Mouse (Mus musculus) limb, embryonic 10.5 days (tissue): ENCODE measurements around the gene Gm10491. TPM values are rescaled to one million over a fixed set of nuclear protein-coding genes. Genes with fewer than 3 reads are reported as not detected.
"Not testable (repeated sequence)": the region's sequence is repeated elsewhere in the genome, so short reads cannot be mapped to it uniquely, and the experiment has no call there.

Experiments
- DNase-seq: peaks from one replicate; pipeline ENCODE4 v3.0.0-alpha.2; 2017; ENCODE audit warnings: low spot score
- H3K27ac ChIP-seq: fragments of 300-500 bp; sonication (generic); 2 replicates; pipeline ENCODE4 v1.5.1; 2016; ENCODE audit warnings: mild to moderate bottlenecking
- H3K27me3 ChIP-seq: fragments of 300-500 bp; sonication (generic); 2 replicates; pipeline ENCODE4 v1.6.1; 2016; ENCODE audit warnings: low read depth, mild to moderate bottlenecking; ENCODE audit not compliant: poor library complexity, severe bottlenecking
- H3K36me3 ChIP-seq: fragments of 300-500 bp; sonication (generic); 2 replicates; pipeline ENCODE4 v1.6.1; 2016; ENCODE audit warnings: mild to moderate bottlenecking, moderate library complexity
- H3K4me1 ChIP-seq: fragments of 300-500 bp; sonication (generic); 2 replicates; pipeline ENCODE4 v1.6.1; 2016
- H3K4me3 ChIP-seq: fragments of 300-500 bp; sonication (generic); 2 replicates; pipeline ENCODE4 v1.5.1; 2016; ENCODE audit warnings: mild to moderate bottlenecking, moderate library complexity
- H3K9me3 ChIP-seq: fragments of 300-500 bp; sonication (generic); replicated peaks from 2 replicates; pipeline ENCODE4 v1.6.1; 2016; ENCODE audit warnings: mild to moderate bottlenecking
- whole genome bisulfite sequencing: fragments of 180-500 bp; shearing (Covaris S2); methylation state at CpG from one replicate; pipeline ENCODE4 v1.1.7; 2016; 5-methylcytosine and 5-hydroxymethylcytosine counted together
- polyA plus RNA-seq: library from polyadenylated mRNA; unstranded; fragments of >200 nt; fragmentation: Nextera tagmentation; extraction: Ambion mirVana; gene quantifications from 2 replicates; pipeline ENCODE4 v1.2.1, GENCODE M21; 2016

Gm10491 gene
- polyA plus RNA-seq, 1 experiment from 2014 or later: not detected

DNA sequence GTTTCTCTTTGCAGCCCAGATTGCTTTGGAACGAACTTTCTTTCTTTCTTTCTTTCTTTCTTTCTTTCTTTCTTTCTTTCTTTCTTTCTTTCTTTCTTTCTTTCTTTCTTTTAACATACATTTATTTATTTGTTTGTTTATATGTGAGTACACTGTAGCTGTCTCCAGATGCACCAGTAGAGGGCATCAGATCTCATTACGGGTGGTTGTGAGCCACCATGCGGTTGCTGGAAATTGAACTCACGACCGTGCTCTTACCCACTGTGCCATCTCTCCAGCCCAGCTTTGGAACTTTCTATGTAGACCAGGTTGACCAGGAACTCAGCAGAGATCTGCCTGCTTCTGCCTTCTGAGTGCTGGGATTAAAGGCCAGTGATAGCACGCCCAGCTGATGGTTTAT lies 10.3 kb upstream of the Gm10491 start:
- DNase-seq: not testable (repeated sequence)

DNA sequence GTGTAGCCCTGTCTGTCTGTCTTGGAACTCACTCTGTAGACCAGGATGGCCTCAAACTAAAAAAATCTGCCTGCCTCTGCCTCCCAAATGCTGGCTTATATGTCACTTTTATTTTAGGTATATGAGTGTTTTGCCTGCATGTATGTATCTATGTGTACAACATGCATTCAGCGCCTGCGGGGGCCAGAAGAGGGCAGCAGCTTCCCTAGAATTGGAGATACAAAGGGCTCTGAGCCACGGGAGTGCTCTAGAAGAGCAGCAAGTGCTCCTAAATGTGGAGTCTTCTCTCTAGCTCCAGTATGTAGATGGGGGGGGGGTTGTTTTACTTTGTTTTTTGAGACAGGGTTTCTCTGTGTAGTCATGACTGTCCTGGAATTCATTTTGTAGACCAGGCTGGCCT lies 8.0 kb upstream of the Gm10491 start:
- H3K36me3 ChIP-seq, H3K4me1 ChIP-seq, DNase-seq, H3K27ac ChIP-seq, H3K4me3 ChIP-seq, H3K9me3 ChIP-seq: not testable (repeated sequence)
- H3K27me3 ChIP-seq: peaks cover 27% of the 10 kb centered on the region
- 18% methylated on average over 3 of the region's 3 CpGs for WGBS

More for the DNA sequence above, 10.3 kb upstream of the Gm10491 start:
- peaks cover 12% of the 10 kb centered on the region for H3K4me1 ChIP-seq
- H3K27me3 ChIP-seq: peaks cover 50% of the 10 kb centered on the region
- not testable (repeated sequence) for H3K9me3 ChIP-seq, H3K4me3 ChIP-seq, H3K27ac ChIP-seq, H3K36me3 ChIP-seq
- WGBS: 73% methylated on average over 6 of the region's 6 CpGs

DNA sequence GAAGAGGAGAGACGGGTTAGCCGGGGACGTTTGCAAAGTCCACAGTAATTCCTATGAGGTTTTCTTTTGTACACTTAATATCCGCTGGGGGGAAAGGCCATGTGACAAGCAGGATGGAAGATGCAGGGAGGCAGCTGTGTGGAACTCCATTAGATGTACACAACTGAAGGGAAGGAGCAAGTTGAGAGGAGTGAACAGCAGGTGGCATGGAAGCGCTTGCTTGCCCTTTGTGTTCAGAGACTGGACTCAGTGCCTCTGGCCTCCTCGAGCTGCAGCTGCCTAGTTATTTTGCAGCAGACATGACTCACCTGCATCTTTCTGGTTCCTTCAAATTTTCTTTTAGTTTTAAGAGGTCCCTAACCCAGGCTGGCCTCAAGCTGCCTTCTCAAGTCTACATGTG lies 2.8 kb upstream of the Gm10491 start:
- H3K36me3 ChIP-seq: peaks cover 19% of the 10 kb centered on the region
- no peak overlapping the region for H3K4me3 ChIP-seq
- H3K4me1 ChIP-seq: no peaks in the 10 kb centered on the region
- WGBS: 70% methylated on average over 6 of the region's 6 CpGs
- H3K9me3 ChIP-seq: no peaks in the 10 kb centered on the region
- no peak overlapping the region for H3K27ac ChIP-seq
- no peaks in the 10 kb centered on the region for H3K27me3 ChIP-seq
- no peak for DNase-seq

DNA sequence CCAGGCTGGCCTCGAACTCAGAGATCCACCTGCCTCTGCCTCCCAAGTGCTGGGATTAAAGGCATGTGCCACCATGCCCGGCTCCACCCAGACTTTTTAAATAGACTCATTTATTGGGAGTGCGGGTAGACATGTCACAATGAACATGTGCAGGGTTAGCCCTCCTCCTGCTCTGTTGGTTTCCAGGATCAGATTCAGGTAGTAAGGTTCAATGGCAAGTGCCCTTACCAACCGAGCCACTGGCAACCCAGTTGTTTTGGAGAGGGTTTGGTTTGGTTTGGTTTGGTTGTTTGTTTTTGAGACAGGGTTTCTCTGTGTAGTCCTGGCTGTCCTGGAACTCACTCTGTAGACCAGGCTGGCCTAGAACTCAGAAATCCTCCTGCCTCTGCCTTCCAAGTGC lies 1.6 kb upstream of the Gm10491 start, which contains the start of gene Gm10490:
Gene Gm10490 (plus strand): TSS at position 301 of the 400 bp plus-strand sequence.
- not testable (repeated sequence) for DNase-seq, H3K9me3 ChIP-seq, H3K4me1 ChIP-seq, H3K4me3 ChIP-seq, H3K27ac ChIP-seq, H3K27me3 ChIP-seq
- H3K36me3 ChIP-seq: peaks cover 19% of the 10 kb centered on the region
- WGBS: 88% methylated on average over 4 of the region's 4 CpGs

DNA sequence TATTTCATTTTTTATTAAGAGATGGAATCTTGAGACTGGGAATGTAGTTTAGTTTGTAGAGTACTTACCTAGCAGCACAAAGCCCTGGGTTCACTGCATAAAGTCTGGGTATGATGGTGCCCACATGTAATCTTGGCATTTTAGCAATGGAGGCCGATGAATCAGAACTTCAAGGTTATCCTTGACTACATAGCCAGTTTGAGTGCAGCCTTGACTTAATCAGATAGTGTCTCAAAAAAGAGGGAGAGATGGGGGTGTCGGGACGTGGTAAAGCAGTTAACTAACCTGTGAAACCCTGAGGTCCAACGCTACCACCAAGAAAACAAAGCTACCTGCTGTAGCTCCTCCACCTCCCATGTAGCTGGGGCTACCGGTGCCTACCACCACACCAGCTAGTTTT lies 3.2 kb downstream of the Gm10491 start:
- WGBS: 94% methylated on average over 5 of the region's 5 CpGs
- DNase-seq: no peak
- H3K4me1 ChIP-seq: no peaks in the 10 kb centered on the region
- peaks cover 29% of the 10 kb centered on the region for H3K36me3 ChIP-seq
- H3K27ac ChIP-seq: no peak overlapping the region
- H3K27me3 ChIP-seq: no peaks in the 10 kb centered on the region
- H3K4me3 ChIP-seq: no peak overlapping the region
- H3K9me3 ChIP-seq: no peaks in the 10 kb centered on the region

DNA sequence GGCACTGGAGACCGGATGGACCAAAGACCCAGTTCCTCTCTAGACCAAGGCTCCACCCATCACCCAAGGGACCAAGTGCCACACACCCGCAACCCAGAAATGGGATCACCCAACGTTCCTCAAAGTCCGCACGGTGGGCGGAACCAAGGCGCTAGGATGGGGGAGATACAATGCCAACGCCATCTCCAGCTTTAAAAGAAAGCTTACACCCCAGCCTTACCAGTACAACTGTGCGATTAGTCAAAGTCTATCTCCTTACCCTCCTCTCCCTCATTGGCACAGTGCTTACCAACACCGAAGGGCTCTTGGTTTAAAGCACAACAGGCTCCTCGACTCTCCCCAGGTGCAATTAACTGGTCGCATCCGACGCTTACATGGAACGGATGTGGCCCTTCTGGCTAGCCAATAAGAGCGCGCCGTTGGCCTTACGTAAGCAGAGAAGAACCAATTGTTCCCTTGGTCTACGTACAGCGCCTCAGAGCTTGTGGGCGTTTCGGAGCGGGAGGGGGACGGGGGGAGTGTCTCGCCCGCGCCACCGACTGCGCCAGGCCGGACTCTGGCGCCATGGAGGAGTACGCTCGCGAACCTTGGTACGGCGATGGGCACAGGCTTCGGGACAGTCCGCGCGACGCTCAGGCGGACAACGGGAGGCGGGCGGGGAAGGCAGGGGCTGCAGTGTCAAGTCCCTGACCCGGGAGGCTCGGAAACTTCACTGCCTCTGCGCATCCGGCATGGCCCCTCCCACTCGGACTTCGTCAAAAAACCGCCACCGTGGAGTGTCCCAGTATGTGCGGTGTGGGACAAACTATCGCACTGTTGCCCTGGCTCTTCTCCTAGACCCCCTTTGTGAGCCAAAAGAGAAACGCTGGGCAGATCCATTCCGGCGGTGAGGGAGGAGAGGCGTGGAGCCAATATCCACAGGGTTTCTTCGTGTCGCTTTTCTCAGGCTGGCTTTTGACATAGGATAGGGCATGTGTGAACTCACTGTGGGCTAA lies 8.5 kb downstream of the Gm10491 start, which contains the start of the genes Pqbp1 and Timm17b:
Gene Pqbp1 (minus strand): TSS at position 390 of the 995 bp plus-strand sequence.
Gene Timm17b (plus strand): TSS at position 478 of the 995 bp plus-strand sequence.
- Histone ChIP-seq H3K4me1 (0 out of 2 replicates have a peak, but pooled peaks cover 4% of the 10 kb centered on the region), H3K9me3 (no peaks in the 10 kb centered on the region), H3K4me3 (peak within 1 kb of the TSS; percentile 64), H3K27me3 (no peaks in the 10 kb centered on the region), H3K36me3 (peaks cover 33% of the 10 kb centered on the region), H3K27ac (peak within 1 kb of the TSS; percentile 86)
- 12% methylated on average over 62 of the region's 62 CpGs for WGBS
- peak; percentile 81 for DNase-seq

DNA sequence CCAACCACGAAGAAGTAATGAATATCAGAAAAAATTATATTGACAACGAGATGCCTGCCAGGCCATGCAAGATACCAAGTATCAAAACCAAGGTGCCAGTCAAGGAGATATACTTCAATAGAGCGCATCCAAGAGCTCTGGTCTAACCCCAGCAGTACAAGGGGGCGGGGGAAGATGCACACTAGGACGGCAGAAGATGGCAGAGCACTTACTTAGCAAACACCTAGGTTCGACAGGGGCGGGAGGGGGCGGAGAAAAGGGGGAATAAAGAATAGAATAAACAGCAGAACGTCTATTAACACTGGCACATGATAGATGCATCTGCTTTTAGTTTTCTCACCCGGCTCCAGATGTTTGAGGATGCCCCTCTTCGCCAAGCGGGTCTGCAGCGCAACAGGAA lies 9.4 kb downstream of the Gm10491 start:
- peak overlapping the region; percentile 86; the same call in 1 of the 2 replicates for H3K27ac ChIP-seq
- no peaks in the 10 kb centered on the region for H3K27me3 ChIP-seq
- DNase-seq: no peak
- H3K4me3 ChIP-seq: peak overlapping the region; percentile 64
- H3K9me3 ChIP-seq: no peaks in the 10 kb centered on the region
- 0 out of 2 replicates have a peak, but pooled peaks cover 4% of the 10 kb centered on the region for H3K4me1 ChIP-seq
- 28% methylated on average over 13 of the region's 13 CpGs for WGBS
- peaks cover 40% of the 10 kb centered on the region for H3K36me3 ChIP-seq

DNA sequence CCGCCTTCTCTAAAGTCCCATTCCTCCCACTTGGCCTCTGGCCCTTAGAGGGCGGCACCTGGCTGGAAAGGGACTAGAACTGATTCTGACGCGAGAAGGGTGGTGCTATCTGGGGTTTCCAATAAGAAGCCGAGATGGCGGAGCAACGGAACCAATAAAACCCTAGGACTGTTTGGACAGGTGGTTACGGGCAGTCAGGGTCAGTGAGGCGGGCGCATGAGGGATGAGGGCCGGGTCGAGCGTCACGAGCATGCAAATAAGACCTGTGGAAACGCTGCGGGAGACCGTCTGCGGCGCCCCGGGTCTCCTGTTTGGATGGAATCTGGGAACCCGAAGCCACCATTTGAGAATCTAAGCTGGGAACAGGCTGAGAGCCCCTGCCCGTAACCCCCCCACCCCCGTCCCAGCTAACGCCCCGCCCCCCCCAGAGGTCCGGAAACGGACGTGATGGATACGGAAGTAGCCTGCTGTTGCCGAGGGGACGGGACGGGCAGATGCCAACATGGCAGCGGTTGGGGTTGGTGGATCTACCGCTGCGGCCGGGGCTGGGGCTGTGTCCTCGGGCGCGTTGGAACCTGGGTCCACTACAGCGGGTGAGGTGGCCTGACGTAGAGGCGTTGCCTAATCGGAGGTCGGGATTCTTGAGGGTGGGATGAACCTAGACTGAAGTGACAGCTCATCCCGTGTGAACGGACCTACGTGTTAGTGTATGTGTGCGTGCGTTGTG lies 23.6 kb downstream of the Gm10491 start, which contains the start of gene Slc35a2:
Gene Slc35a2 (plus strand): TSS at position 188 of the 727 bp plus-strand sequence.
- WGBS: 14% methylated on average over 49 of the region's 49 CpGs

DNA sequence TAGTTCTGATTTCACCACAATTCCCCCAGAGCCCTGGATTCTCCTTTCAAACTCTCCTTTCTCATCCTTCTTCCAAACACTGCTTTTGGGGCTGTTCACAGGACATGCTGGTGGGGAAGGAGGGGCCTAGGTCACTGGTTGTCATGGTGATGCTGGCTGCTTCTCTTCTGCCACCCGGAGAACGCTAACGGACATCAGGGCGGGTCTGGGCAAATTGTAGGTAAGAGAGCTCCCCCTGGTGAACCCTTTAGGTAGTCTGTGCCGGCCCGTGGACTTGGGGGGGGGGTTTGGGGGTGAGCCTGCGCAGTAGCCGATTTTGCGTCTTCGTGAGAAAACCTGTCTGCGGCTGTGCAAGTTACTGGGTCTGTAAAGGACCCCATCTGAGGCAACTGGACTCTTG lies 27.8 kb downstream of the Gm10491 start:
- peaks cover 4% of the 10 kb centered on the region; the same call in 1 of the 2 replicates for H3K36me3 ChIP-seq
- H3K4me3 ChIP-seq: peak overlapping the region; percentile 27
- no peak overlapping the region for H3K27ac ChIP-seq
- 20% methylated on average over 11 of the region's 11 CpGs for WGBS
- no peaks in the 10 kb centered on the region for H3K9me3 ChIP-seq
- H3K4me1 ChIP-seq: peaks cover 6% of the 10 kb centered on the region; the same call in 1 of the 2 replicates
- DNase-seq: peak; percentile 57
- peaks cover 4% of the 10 kb centered on the region; the same call in 1 of the 2 replicates for H3K27me3 ChIP-seq

More for the DNA sequence above, 23.6 kb downstream of the Gm10491 start, which contains the start of gene Slc35a2:
- peak within 1 kb of the TSS; percentile 78 for H3K27ac ChIP-seq
- H3K36me3 ChIP-seq: peaks cover 9% of the 10 kb centered on the region; the same call in 1 of the 2 replicates
- no peaks in the 10 kb centered on the region for H3K4me1 ChIP-seq
- peak within 1 kb of the TSS; percentile 64 for H3K4me3 ChIP-seq
- DNase-seq: peak; percentile 79
- H3K9me3 ChIP-seq: no peaks in the 10 kb centered on the region
- H3K27me3 ChIP-seq: no peaks in the 10 kb centered on the region

DNA sequence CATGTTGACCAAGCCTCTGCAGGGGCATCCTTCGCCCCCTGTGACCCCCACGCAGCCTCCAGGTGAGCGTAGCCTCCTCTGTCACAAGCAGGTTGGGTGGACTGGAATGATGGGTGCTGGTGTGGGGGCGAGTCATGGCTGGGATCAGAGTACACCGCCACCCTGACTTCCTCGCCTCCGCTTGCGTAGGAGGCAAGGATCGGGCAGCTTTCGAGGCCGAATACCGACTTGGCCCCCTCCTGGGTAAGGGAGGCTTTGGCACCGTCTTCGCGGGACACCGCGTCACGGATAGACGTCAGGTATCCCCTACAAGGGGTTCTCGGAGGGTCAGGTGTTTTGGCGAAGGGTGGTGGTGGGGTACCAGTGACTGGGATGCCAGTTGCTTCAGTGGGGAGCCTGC lies 29.1 kb downstream of the Gm10491 start:
- peak overlapping the region; percentile 62; the same call in 1 of the 2 replicates for H3K27ac ChIP-seq
- peaks cover 4% of the 10 kb centered on the region; the same call in 1 of the 2 replicates for H3K27me3 ChIP-seq
- DNase-seq: peak; percentile 31
- H3K9me3 ChIP-seq: no peaks in the 10 kb centered on the region
- H3K36me3 ChIP-seq: peaks cover 16% of the 10 kb centered on the region
- H3K4me1 ChIP-seq: peaks cover 6% of the 10 kb centered on the region; the same call in 1 of the 2 replicates
- 9% methylated on average over 20 of the region's 21 CpGs for WGBS
- H3K4me3 ChIP-seq: peak overlapping the region; percentile 60

DNA sequence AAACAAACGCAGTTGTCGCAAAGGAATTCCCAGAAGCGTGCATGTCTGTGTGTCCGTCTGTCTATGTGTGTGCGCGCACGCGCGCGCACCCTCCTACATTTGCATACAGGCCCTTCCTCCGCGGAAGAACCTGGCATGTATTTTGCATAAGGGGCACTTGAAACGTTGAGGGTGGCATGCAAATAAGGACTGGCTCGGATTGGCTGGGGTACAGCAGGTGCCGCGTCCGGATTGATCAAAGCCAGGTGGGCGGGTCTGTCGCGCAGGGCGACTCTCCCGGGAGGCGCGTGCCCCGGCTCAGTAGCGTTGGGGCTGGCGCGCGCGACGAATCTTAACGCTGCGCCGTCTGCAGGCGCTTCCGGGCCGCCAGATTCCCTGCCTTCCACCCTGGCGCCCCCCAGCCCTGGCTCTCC lies 29.6 kb downstream of the Gm10491 start, which contains the start of gene Pim2:
Gene Pim2 (plus strand): TSS at position 256 of the 413 bp plus-strand sequence.
- DNase-seq: peak; percentile 83
- Histone ChIP-seq H3K36me3 (peaks cover 21% of the 10 kb centered on the region), H3K9me3 (no peaks in the 10 kb centered on the region), H3K27me3 (peaks cover 4% of the 10 kb centered on the region; the same call in 1 of the 2 replicates), H3K4me3 (peak within 1 kb of the TSS; percentile 60), H3K27ac (peak within 1 kb of the TSS; percentile 62; the same call in 1 of the 2 replicates), H3K4me1 (peaks cover 6% of the 10 kb centered on the region; the same call in 1 of the 2 replicates)
- WGBS: 16% methylated on average over 37 of the region's 38 CpGs

DNA sequence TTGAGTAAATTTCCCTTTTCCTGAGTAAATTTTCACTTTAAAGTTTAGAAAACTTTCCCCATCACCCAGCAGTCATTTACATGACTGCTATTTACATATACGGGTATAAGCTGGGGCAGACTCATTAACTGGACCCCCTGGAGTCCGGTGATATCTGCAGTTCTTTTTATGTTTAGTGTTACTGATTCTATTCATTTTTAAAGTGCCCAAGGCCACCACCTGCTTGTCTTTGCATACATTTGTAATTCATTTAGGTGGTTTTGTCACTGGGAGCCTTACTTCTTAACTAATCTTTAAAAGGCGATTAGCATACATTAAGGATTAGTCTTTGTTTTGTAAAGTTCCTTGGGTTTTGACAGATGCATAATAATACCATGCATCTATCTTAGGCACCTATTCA lies 37.8 kb downstream of the Gm10491 start:
- H3K36me3 ChIP-seq: peaks cover 51% of the 10 kb centered on the region
- no peaks in the 10 kb centered on the region for H3K9me3 ChIP-seq
- H3K27ac ChIP-seq: no peak overlapping the region
- no peaks in the 10 kb centered on the region for H3K27me3 ChIP-seq
- WGBS: 53% methylated on average over 3 of the region's 3 CpGs
- no peak overlapping the region for H3K4me3 ChIP-seq
- DNase-seq: no peak
- no peaks in the 10 kb centered on the region for H3K4me1 ChIP-seq
